Mouse (Mus musculus) embryonic fibroblast, embryonic 13.5 days (primary cell): Measurements from ENCODE around the gene Btbd35f14. TPM values are rescaled to one million over a fixed set of nuclear protein-coding genes. Genes with fewer than 3 reads are reported as not detected.
"Not testable (repeated sequence)": the region's sequence is repeated elsewhere in the genome, so short reads cannot be mapped to it uniquely, and the experiment has no call there.

Experiments used
- H3K27ac ChIP-seq: 2 replicates; pipeline ENCODE4 v1.5.1; 2012; ENCODE audit warnings: low read length, control low read depth, inconsistent platforms; ENCODE audit not compliant: insufficient read depth
- H3K4me1 ChIP-seq: 2 replicates; pipeline ENCODE4 v1.6.1; 2011; ENCODE audit warnings: low read length; ENCODE audit not compliant: control insufficient read depth, insufficient read depth
- H3K4me3 ChIP-seq: 2 replicates; pipeline ENCODE4 v1.5.1; 2011; ENCODE audit warnings: mild to moderate bottlenecking, control low read depth, low read length; ENCODE audit not compliant: insufficient read depth
- polyA plus RNA-seq: library from polyadenylated mRNA; stranded (reverse); fragments of >200 nt; gene quantifications from 2 replicates; pipeline ENCODE4 v1.2.4, GENCODE M21; 2011; ENCODE audit warnings: low read depth; ENCODE audit not compliant: missing spikeins, insufficient read length

Btbd35f14 gene
- not detected in 2 replicates for polyA plus RNA-seq

DNA sequence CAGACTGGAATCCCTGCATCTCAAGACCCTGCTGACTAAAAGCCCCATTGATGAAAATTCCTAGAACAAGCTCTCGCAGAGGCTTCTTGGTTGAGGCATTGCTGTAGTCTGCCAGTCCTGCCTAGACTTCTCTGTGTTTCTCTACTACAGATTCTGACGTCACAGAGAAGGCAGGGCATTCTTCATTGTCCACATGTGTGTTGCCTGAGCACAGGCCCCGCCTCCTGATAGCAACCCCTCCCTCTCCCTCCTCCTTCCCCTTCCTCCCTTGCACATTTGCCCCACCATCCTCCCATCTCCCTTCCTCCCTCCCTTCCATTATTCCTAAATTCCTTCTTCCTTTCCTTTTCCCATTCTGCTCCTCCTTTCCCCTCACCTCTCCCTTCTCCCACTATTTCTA is at the start of gene Btbd35f14:
Btbd35f14 (minus strand) TSS at position 101 of the 400 bp plus-strand sequence.
- H3K27ac ChIP-seq, H3K4me3 ChIP-seq, H3K4me1 ChIP-seq: not testable (repeated sequence)

DNA sequence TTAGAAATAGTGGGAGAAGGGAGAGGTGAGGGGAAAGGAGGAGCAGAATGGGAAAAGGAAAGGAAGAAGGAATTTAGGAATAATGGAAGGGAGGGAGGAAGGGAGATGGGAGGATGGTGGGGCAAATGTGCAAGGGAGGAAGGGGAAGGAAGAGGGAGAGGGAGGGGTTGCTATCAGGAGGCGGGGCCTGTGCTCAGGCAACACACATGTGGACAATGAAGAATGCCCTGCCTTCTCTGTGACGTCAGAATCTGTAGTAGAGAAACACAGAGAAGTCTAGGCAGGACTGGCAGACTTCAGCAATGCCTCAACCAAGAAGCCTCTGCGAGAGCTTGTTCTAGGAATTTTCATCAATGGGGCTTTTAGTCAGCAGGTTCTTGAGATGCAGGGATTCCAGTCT is 45.3 kb downstream of the Btbd35f14 start, which contains the start of gene Btbd35f13:
Btbd35f13 (plus strand) TSS at position 301 of the 400 bp plus-strand sequence.
- not testable (repeated sequence) for H3K4me1 ChIP-seq, H3K27ac ChIP-seq

More for the DNA sequence above, 45.3 kb downstream of the Btbd35f14 start, which contains the start of gene Btbd35f13:
- H3K4me3 ChIP-seq: not testable (repeated sequence)

Other genes starting within 250 kb of the Btbd35f14 start
- gene Btbd35f15, start 125.0 kb downstream of the Btbd35f14 start, polyA plus RNA-seq: not detected in 2 replicates
- gene Btbd35f13, start 45.2 kb downstream of the Btbd35f14 start, polyA plus RNA-seq: not detected in 2 replicates